In genomic region chr8:114438236-114438635, GRCm38 (mm10) we compare ENCODE assay signal across 9 mouse cellular contexts. TPM values are rescaled to one million over a fixed set of nuclear protein-coding genes. Genes with fewer than 3 reads are reported as not detected.
DNase-seq lines count a peak whose midpoint lies in the region; ATAC-seq and TF ChIP-seq lines count a peak whose summit lies in the region.
"Had no signal": no experiment of that assay in that cellular context is flagged by ENCODE, and none has a peak within 500 bp of the region (broad histone marks: within the 10 kb centered on the region; RNA-seq: fewer than 3 reads in every experiment).

No protein-coding gene starts in this region.

- H3K27me3 ChIP-seq in kidney, adult 2 months (replicated peaks; ENCODE audit: control insufficient read depth, insufficient read depth, low read length), result no peaks in the 10 kb centered on the region
- H3K27me3 ChIP-seq in kidney, embryonic 14.5 days (ENCODE audit: control insufficient read depth, insufficient read depth, low read length), result no peaks in the 10 kb centered on the region
- H3K27me3 ChIP-seq in G1E (ENCODE audit: insufficient read depth, low read length), result no peaks in the 10 kb centered on the region
- no peaks in the 10 kb centered on the region for H3K27me3 ChIP-seq in limb, embryonic 10.5 days (ENCODE audit: low read depth, poor library complexity, severe bottlenecking)

- no peaks in the 10 kb centered on the region for H3K9me3 ChIP-seq in kidney, embryonic 14.5 days (ENCODE audit: control insufficient read depth, low read length)
- no peaks in the 10 kb centered on the region for H3K9me3 ChIP-seq in G1E (replicated peaks)
- H3K9me3 ChIP-seq in limb, embryonic 10.5 days (replicated peaks), result no peaks in the 10 kb centered on the region

- H3K9ac ChIP-seq in kidney, embryonic 14.5 days (ENCODE audit: low read depth, low read length), result no peak overlapping the region

- no peak overlapping the region for H3K27ac ChIP-seq in kidney, adult 2 months (ENCODE audit: insufficient read depth, low read depth, low read length)
- H3K27ac ChIP-seq in kidney, embryonic 14.5 days (ENCODE audit: low read depth, low read length), result no peak overlapping the region
- no peak overlapping the region for H3K27ac ChIP-seq in bone marrow macrophage, adult 2 months (ENCODE audit: insufficient read depth, low read depth, low read length)
- H3K27ac ChIP-seq in limb, embryonic 10.5 days, result no peak overlapping the region

- H3K36me3 ChIP-seq in kidney, adult 2 months (ENCODE audit: control insufficient read depth, insufficient read depth, low read length), result no peaks in the 10 kb centered on the region
- no peaks in the 10 kb centered on the region for H3K36me3 ChIP-seq in kidney, embryonic 14.5 days (ENCODE audit: control insufficient read depth, insufficient read depth, low read length)
- H3K36me3 ChIP-seq in G1E (replicated peaks), result peaks cover 16% of the 10 kb centered on the region
- no peaks in the 10 kb centered on the region for H3K36me3 ChIP-seq in limb, embryonic 10.5 days

- H3K4me1 ChIP-seq in kidney, adult 2 months (ENCODE audit: control insufficient read depth, insufficient read depth, low read length), result no peaks in the 10 kb centered on the region; the same call in 1 of the 2 replicates
- H3K4me1 ChIP-seq in kidney, embryonic 14.5 days (ENCODE audit: control insufficient read depth, insufficient read depth, low read length), result no peaks in the 10 kb centered on the region
- H3K4me1 ChIP-seq in G1E (ENCODE audit: insufficient read depth, low read depth, low read length), result peaks cover 27% of the 10 kb centered on the region
- H3K4me1 ChIP-seq in bone marrow macrophage, adult 2 months (ENCODE audit: control insufficient read depth, insufficient read depth, low read length), result peaks cover 14% of the 10 kb centered on the region
- H3K4me1 ChIP-seq in limb, embryonic 10.5 days, result peaks cover 15% of the 10 kb centered on the region

- peak; percentile 81 for TF ChIP-seq CTCF in kidney, adult 2 months (conservative IDR thresholded peaks at IDR 0.05; ENCODE audit: insufficient read depth, insufficient read length, low read depth, low read length)
- peak; percentile 62; the same call in 1 of the 2 replicates for TF ChIP-seq CTCF in G1E (IDR thresholded peaks at IDR 0.05; ENCODE audit: low read depth, low read length)
- TF ChIP-seq CTCF in bone marrow macrophage, adult 2 months (IDR thresholded peaks at IDR 0.05; ENCODE audit: low read depth, low read length), result peak; percentile 86

- no peak for TF ChIP-seq POLR2A in kidney, adult 2 months (IDR thresholded peaks at IDR 0.05; ENCODE audit: low read depth, low read length)
- TF ChIP-seq POLR2A in bone marrow macrophage, adult 2 months (IDR thresholded peaks at IDR 0.05; ENCODE audit: borderline replicate concordance, low read depth, low read length), result no peak

- no peak overlapping the region for H3K4me2 ChIP-seq in kidney, embryonic 14.5 days (replicated peaks; ENCODE audit: low read depth, low read length)

- 8% methylated on average over 6 of the region's 6 CpGs for WGBS in kidney, adult 2 months
- 7% methylated on average over 6 of the region's 6 CpGs for WGBS in kidney, embryonic 14.5 days
- 12% methylated on average over 6 of the region's 6 CpGs for WGBS in limb, embryonic 10.5 days

- no peak overlapping the region for H3K4me3 ChIP-seq in kidney, adult 2 months (ENCODE audit: insufficient read depth, low read depth, low read length)
- no peak overlapping the region for H3K4me3 ChIP-seq in kidney, embryonic 14.5 days (ENCODE audit: low read length)
- H3K4me3 ChIP-seq in G1E (ENCODE audit: low read depth, low read length), result no peak overlapping the region
- H3K4me3 ChIP-seq in bone marrow macrophage, adult 2 months (ENCODE audit: insufficient read depth, low read length), result no peak overlapping the region
- H3K4me3 ChIP-seq in limb, embryonic 10.5 days, result no peak overlapping the region

- ATAC-seq in kidney, embryonic 14.5 days (ENCODE audit: low FRiP score, low TSS enrichment), result no peak
- no peak for ATAC-seq in G1E (ENCODE audit: extremely low read depth, insufficient number of reproducible peaks, low FRiP score, poor library complexity, severe bottlenecking)
- 0 out of 2 replicates have a peak, but pooled peaks have one; percentile 3 for ATAC-seq in frontal cortex, adult (ENCODE audit: low TSS enrichment)
- ATAC-seq in erythroid progenitor cell, adult 5-6 weeks (replicated peaks; ENCODE audit: low FRiP score, poor library complexity, severe bottlenecking), result no peak

- DNase-seq in kidney, adult 2 months, result peak; percentile 38
- no peak for DNase-seq in G1E (ENCODE audit: low spot score)
- peak; percentile 76 for DNase-seq in limb, embryonic 10.5 days (ENCODE audit: low spot score)
- DNase-seq in ovary, postnatal 36 days (ENCODE audit: low spot score), result peak; percentile 36

RNA-seq across cellular contexts. Expression of gene Wwox, which starts 1.2 kb away (rescaled TPM):
- 14.5 and 15.3 TPM in 2 replicates for polyA plus RNA-seq in kidney, adult 2 months (2012; rRNA removed)
- 12.9 and 17.0 TPM in 2 replicates for polyA plus RNA-seq in kidney, embryonic 14.5 days (2014; fragmentation: Nextera tagmentation; extraction: Ambion mirVana)
- total RNA-seq in G1E (2014; fragmentation: Nextera tagmentation), result 20.1 and 33.9 TPM in 2 replicates
- 5.5 and 7.2 TPM in 2 replicates for total RNA-seq in G1E (2017)
- polyA plus RNA-seq in G1E (2012), result 5.8 TPM in 2 replicates
- polyA plus RNA-seq in bone marrow macrophage, adult 2 months (2012; ENCODE audit: insufficient read depth, insufficient read length, missing spikeins), result 11.4 and 12.4 TPM in 2 replicates
- polyA plus RNA-seq in limb, embryonic 10.5 days (2016; fragmentation: Nextera tagmentation; extraction: Ambion mirVana), result 7.6 and 8.6 TPM in 2 replicates
- total RNA-seq in erythroid progenitor cell, adult 5-6 weeks (2015; ENCODE audit: low replicate concordance), result 3.2 and 3.8 TPM in 2 replicates
- 3.9 and 11.2 TPM in 2 replicates for total RNA-seq in erythroid progenitor cell, adult 5-6 weeks (2017; ENCODE audit: low replicate concordance)

RNA-seq across cellular contexts. Expression of gene Clec3a, which starts 20.4 kb away (rescaled TPM):
- not detected in 2 replicates for polyA plus RNA-seq in kidney, adult 2 months (2012; rRNA removed)
- not detected in 2 replicates for polyA plus RNA-seq in kidney, embryonic 14.5 days (2014; fragmentation: Nextera tagmentation; extraction: Ambion mirVana)
- not detected in 2 replicates for total RNA-seq in G1E (2014; fragmentation: Nextera tagmentation)
- not detected in 2 replicates for total RNA-seq in G1E (2017)
- polyA plus RNA-seq in G1E (2012), result not detected in 2 replicates
- polyA plus RNA-seq in bone marrow macrophage, adult 2 months (2012; ENCODE audit: insufficient read depth, insufficient read length, missing spikeins), result not detected in 2 replicates
- not detected in 2 replicates for polyA plus RNA-seq in limb, embryonic 10.5 days (2016; fragmentation: Nextera tagmentation; extraction: Ambion mirVana)
- total RNA-seq in erythroid progenitor cell, adult 5-6 weeks (2015; ENCODE audit: low replicate concordance), result not detected in 2 replicates
- total RNA-seq in erythroid progenitor cell, adult 5-6 weeks (2017; ENCODE audit: low replicate concordance), result not detected in 2 replicates
- total RNA-seq: hematopoietic stem cell, adult 5-6 weeks had no signal
